Mouse (Mus musculus) R1 (cell line): ENCODE measurements at regions not wholly inside any gene's neighbourhood (a gene's known extent, or its start where the extent isn't known, plus 50 kb on each side); places are given as distances from the start of the nearest gene placed in this dataset.
A peak's percentile ranks its signal among the peaks of the same experiment; 100 is the strongest.

ENCODE experiments used
- DNase-seq: peaks from one replicate; pipeline ENCODE4 v3.0.0-alpha.2; 2018; ENCODE audit warnings: low read depth, low spot score

- peak; percentile 2 for DNase-seq
Observed at GRCm38 (mm10) chr16:66086499-66086898, 271.4 kb downstream of the Vgll3 start.

GRCm38 (mm10) chr16:66092766-66093165 is 277.7 kb downstream of the Vgll3 start:
- DNase-seq = no peak

GRCm38 (mm10) chr16:66095682-66096081 is 280.6 kb downstream of the Vgll3 start:
- DNase-seq = no peak

DNA sequence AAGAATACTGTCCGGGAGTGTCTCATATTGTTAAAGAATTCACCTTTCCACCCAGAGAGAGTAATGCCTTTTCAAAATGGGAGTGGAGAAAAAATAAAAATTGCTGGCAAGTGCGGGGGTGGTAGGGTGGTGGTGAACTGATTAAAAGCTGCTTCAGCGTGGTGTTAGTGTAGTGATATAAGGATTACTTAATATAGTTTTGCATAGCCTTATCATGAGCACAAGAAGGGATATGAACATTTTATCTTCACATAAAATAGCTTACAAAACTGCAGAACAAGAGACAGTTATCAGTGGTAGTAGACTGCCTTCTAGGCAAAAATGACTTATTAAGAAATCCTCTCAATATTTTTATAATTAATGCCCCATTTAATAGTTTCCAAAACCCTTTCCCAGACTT is 302.9 kb downstream of the Vgll3 start:
- DNase-seq = no peak

- DNase-seq = no peak
Observed at GRCm38 (mm10) chr16:66137755-66138154, 322.7 kb downstream of the Vgll3 start.

DNA sequence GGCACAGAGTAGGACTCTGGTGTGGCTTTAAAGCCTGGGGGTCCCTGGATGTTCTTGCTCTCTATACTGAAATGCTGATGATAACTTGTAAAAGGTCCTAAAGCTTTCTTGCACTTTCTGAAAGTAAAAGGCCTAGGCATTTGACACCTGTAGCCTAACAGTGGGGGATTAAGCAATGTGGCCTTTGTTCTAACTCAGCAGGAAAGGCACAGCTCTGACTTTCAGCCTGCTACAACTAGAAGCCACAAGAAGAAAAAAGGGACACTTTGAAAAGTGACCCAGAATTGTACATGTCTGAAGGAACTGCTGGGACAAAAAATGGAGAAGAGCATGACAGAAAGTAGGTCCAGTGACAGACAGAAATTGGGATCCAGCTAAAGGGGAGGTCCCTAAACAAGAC is 329.7 kb downstream of the Vgll3 start:
- DNase-seq = no peak

DNA sequence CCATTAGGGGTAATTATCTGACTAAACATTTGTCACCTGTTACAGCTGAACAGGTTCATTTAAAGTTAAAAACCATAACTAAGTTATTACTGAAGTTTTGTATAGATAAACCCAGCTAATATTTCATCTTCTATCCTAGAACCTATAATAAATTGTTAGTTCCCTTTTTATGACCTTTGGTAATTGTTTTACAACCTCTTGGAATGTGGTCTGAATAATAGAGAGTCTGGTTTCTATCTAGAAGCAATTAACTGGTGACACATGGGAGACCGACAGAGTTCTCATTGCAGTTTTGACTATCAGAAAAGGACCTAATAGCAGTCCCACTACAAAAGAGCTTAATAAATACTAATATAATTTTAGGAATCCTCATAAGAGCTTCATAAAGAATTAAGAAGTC is 330.2 kb downstream of the Vgll3 start:
- DNase-seq = no peak

- DNase-seq = no peak
Observed at GRCm38 (mm10) chr16:66168289-66168688, 353.2 kb downstream of the Vgll3 start.

DNA sequence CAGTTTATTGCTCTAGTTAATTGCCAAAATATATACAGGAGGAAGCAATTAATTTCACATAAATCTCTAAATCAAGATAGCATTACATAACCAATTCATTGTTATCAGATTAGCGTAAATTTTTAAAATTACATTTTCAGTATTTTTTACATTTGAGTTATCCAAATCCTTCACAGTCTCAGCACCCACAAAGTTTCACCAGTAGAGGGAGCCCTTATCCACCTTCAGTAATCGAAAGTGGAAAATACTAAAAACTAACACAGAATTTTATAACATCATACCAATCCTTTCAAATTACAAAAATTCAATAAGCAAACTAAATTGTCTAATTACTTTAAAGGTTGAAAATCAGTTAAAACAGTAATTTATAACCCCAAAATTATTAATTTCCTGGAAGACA is 375.7 kb downstream of the Vgll3 start:
- peak; percentile 16 for DNase-seq

- peak; percentile 2 for DNase-seq
Observed at GRCm38 (mm10) chr16:66201406-66201805, 386.3 kb downstream of the Vgll3 start.
